In the genomic region with DNA sequence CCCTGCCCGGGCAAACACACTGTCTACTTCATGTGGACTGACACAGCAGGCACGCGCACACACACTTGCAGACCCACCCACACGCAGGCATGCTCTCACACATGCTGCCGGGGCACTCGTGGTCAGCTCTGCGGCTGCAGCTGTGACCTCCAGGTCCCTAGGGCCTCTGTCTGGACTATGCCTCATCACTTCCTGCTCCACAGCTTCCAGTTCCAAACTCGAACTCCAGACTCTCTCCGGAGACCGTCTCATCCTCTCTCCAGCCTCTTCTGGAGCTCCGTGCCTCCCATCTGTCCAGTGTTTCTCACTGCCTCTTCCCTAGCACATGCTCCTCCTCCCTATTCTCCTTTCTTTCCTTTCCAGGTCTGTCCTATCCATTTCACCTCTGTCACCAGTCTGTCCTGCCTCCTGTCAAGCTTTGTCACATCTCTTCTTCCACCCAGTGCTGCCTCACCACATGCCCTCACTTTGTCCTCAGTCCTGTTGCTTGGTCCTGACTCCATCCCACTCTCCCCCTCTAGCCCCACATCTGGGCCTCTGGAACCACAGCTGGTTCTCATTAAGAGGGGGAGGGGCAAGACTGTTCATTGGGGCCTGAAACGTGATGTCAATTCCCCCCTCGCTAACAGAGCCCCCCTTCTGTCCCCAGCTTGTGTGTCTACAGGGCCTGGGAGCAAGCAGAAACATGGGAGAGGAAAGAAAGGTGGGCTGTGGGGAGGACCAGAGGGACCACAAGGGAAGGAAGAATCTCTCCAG, we compare ENCODE assay signal across 8 mouse cellular contexts. TPM values are rescaled to one million over a fixed set of nuclear protein-coding genes. Genes with fewer than 3 reads are reported as not detected.
A peak's percentile ranks its signal among the peaks of the same experiment; 100 is the strongest.
DNase-seq lines count a peak whose midpoint lies in the region; ATAC-seq and TF ChIP-seq lines count a peak whose summit lies in the region.

No protein-coding gene starts in this region.

- H3K27ac ChIP-seq in hindbrain, postnatal 0 days = peak overlapping the region; percentile 67; the same call in 1 of the 2 replicates
- H3K27ac ChIP-seq in liver, embryonic 13.5 days = peak overlapping the region; percentile 65

- no peak for TF ChIP-seq POLR2A in brain, embryonic 14.5 days (IDR thresholded peaks at IDR 0.05; ENCODE audit: borderline replicate concordance, extremely low read depth, insufficient read depth, insufficient read length, poor library complexity, severe bottlenecking)

- no peak overlapping the region for H3K9ac ChIP-seq in hindbrain, postnatal 0 days (replicated peaks; ENCODE audit: low read length)
- H3K9ac ChIP-seq in liver, embryonic 13.5 days = no peak overlapping the region

- H3K36me3 ChIP-seq in hindbrain, postnatal 0 days (ENCODE audit: insufficient read depth, low read length) = peaks cover 24% of the 10 kb centered on the region; the same call in 1 of the 2 replicates
- no peaks in the 10 kb centered on the region for H3K36me3 ChIP-seq in liver, embryonic 13.5 days

- no peak for TF ChIP-seq CTCF in brain, embryonic 14.5 days (IDR thresholded peaks at IDR 0.05; ENCODE audit: borderline replicate concordance, extremely low read depth, insufficient read depth, insufficient read length)
- no peak for TF ChIP-seq CTCF in hindbrain, postnatal 0 days (IDR thresholded peaks at IDR 0.05; ENCODE audit: low read depth)

- ATAC-seq in hindbrain, postnatal 0 days = peak; percentile 39
- ATAC-seq in liver, embryonic 13.5 days (ENCODE audit: low read depth) = peak; percentile 25; the same call in 1 of the 2 replicates

- H3K4me2 ChIP-seq in hindbrain, postnatal 0 days (ENCODE audit: low read depth, low read length) = peak overlapping the region; percentile 35
- H3K4me2 ChIP-seq in liver, embryonic 13.5 days = peak overlapping the region; percentile 23; the same call in 1 of the 2 replicates

- peak overlapping the region; percentile 8; the same call in 1 of the 2 replicates for H3K4me3 ChIP-seq in hindbrain, postnatal 0 days (ENCODE audit: low read length)
- no peak overlapping the region for H3K4me3 ChIP-seq in liver, embryonic 13.5 days (replicated peaks)

- H3K9me3 ChIP-seq in hindbrain, postnatal 0 days (ENCODE audit: low read length) = no peaks in the 10 kb centered on the region
- H3K9me3 ChIP-seq in liver, embryonic 13.5 days (replicated peaks) = no peaks in the 10 kb centered on the region

- peak; percentile 66 for DNase-seq in 416B (ENCODE audit: low read depth)
- DNase-seq in brain, embryonic 14.5 days (ENCODE audit: low read depth) = peak; percentile 37
- peak; percentile 86 for DNase-seq in gastrocnemius, postnatal 25 days
- DNase-seq in hindbrain, postnatal 0 days (ENCODE audit: low spot score) = peak; percentile 8
- DNase-seq in liver, embryonic 13.5 days = no peak
- DNase-seq in neural tube, embryonic 10.5 days (ENCODE audit: extremely low spot score, low spot score) = peak; percentile 84
- DNase-seq in layer of hippocampus, postnatal 36 days = no peak
- DNase-seq in cerebellum, postnatal 4 days (ENCODE audit: low spot score in 2 of 2) = no peak

- peaks cover 23% of the 10 kb centered on the region for H3K4me1 ChIP-seq in hindbrain, postnatal 0 days (ENCODE audit: insufficient read depth, low read length)
- peaks cover 23% of the 10 kb centered on the region for H3K4me1 ChIP-seq in liver, embryonic 13.5 days (replicated peaks)

- no peaks in the 10 kb centered on the region for H3K27me3 ChIP-seq in hindbrain, postnatal 0 days (ENCODE audit: insufficient read depth, low read length)
- H3K27me3 ChIP-seq in liver, embryonic 13.5 days = peaks cover 6% of the 10 kb centered on the region

- 46% methylated on average over 13 of the region's 13 CpGs for WGBS in hindbrain, postnatal 0 days
- WGBS in liver, embryonic 13.5 days (ENCODE audit: insufficient replicate concordance) = 30% methylated on average over 13 of the region's 13 CpGs

RNA-seq across cellular contexts. Expression of a gene that starts 9.5 kb away (rescaled TPM):
- 68.6 and 87.4 TPM in 2 replicates for polyA plus RNA-seq in brain, embryonic 14.5 days (2012; rRNA removed)
- 1 to 10 TPM; 4.3 to 5.3 TPM for total RNA-seq in gastrocnemius, postnatal 25 days (2021)
- 96.9 and 109 TPM in 2 replicates for total RNA-seq in hindbrain, postnatal 0 days (2014; rRNA removed)
- polyA plus RNA-seq in hindbrain, postnatal 0 days (2015; fragmentation: Nextera tagmentation; extraction: Ambion mirVana) = 6.0 and 6.6 TPM in 2 replicates
- 0.73 and 0.74 TPM in 2 replicates for polyA plus RNA-seq in liver, embryonic 13.5 days (2015; fragmentation: Nextera tagmentation; extraction: Ambion mirVana)
- total RNA-seq in layer of hippocampus, postnatal 36 days (2021) = 10 to 100 TPM; 13.9 to 15.6 TPM

RNA-seq across cellular contexts. Expression of a gene that starts 25.9 kb away (rescaled TPM):
- polyA plus RNA-seq in brain, embryonic 14.5 days (2012; rRNA removed) = 42.8 and 48.1 TPM in 2 replicates
- 10 to 100 TPM; 37.5 to 38.7 TPM for total RNA-seq in gastrocnemius, postnatal 25 days (2021)
- total RNA-seq in hindbrain, postnatal 0 days (2014; rRNA removed) = 64.6 and 74.7 TPM in 2 replicates
- 47.1 and 53.7 TPM in 2 replicates for polyA plus RNA-seq in hindbrain, postnatal 0 days (2015; fragmentation: Nextera tagmentation; extraction: Ambion mirVana)
- polyA plus RNA-seq in liver, embryonic 13.5 days (2015; fragmentation: Nextera tagmentation; extraction: Ambion mirVana) = 51.2 and 63.6 TPM in 2 replicates
- 10 to 100 TPM; 59.7 to 67.7 TPM for total RNA-seq in layer of hippocampus, postnatal 36 days (2021)

RNA-seq across cellular contexts. Expression of a gene that starts 32.9 kb away (rescaled TPM):
- polyA plus RNA-seq in brain, embryonic 14.5 days (2012; rRNA removed) = 165 and 185 TPM in 2 replicates
- total RNA-seq in gastrocnemius, postnatal 25 days (2021) = 100 to 1,000 TPM in 1 of 2 experiments, 10 to 100 TPM in 1; 98.2 to 104 TPM
- 6.6 and 20.1 TPM in 2 replicates for total RNA-seq in hindbrain, postnatal 0 days (2014; rRNA removed)
- polyA plus RNA-seq in hindbrain, postnatal 0 days (2015; fragmentation: Nextera tagmentation; extraction: Ambion mirVana) = 225 and 226 TPM in 2 replicates
- 302 and 319 TPM in 2 replicates for polyA plus RNA-seq in liver, embryonic 13.5 days (2015; fragmentation: Nextera tagmentation; extraction: Ambion mirVana)
- 100 to 1,000 TPM; 107 to 108 TPM for total RNA-seq in layer of hippocampus, postnatal 36 days (2021)

RNA-seq across cellular contexts. Expression of a gene that starts 33.8 kb away (rescaled TPM):
- 204 and 302 TPM in 2 replicates for polyA plus RNA-seq in brain, embryonic 14.5 days (2012; rRNA removed)
- total RNA-seq in gastrocnemius, postnatal 25 days (2021) = 10 to 100 TPM; 79.5 to 84.6 TPM
- 83.8 and 111 TPM in 2 replicates for total RNA-seq in hindbrain, postnatal 0 days (2014; rRNA removed)
- polyA plus RNA-seq in hindbrain, postnatal 0 days (2015; fragmentation: Nextera tagmentation; extraction: Ambion mirVana) = 120 and 124 TPM in 2 replicates
- 130 and 158 TPM in 2 replicates for polyA plus RNA-seq in liver, embryonic 13.5 days (2015; fragmentation: Nextera tagmentation; extraction: Ambion mirVana)
- 100 to 1,000 TPM; 119 to 122 TPM for total RNA-seq in layer of hippocampus, postnatal 36 days (2021)

RNA-seq across cellular contexts. Expression of a gene that starts 40.8 kb away (rescaled TPM):
- polyA plus RNA-seq in brain, embryonic 14.5 days (2012; rRNA removed) = 15.7 and 17.8 TPM in 2 replicates
- 1 to 10 TPM; 8.9 to 9.0 TPM for total RNA-seq in gastrocnemius, postnatal 25 days (2021)
- 14.5 TPM in 2 replicates for total RNA-seq in hindbrain, postnatal 0 days (2014; rRNA removed)
- polyA plus RNA-seq in hindbrain, postnatal 0 days (2015; fragmentation: Nextera tagmentation; extraction: Ambion mirVana) = 18.9 and 20.8 TPM in 2 replicates
- polyA plus RNA-seq in liver, embryonic 13.5 days (2015; fragmentation: Nextera tagmentation; extraction: Ambion mirVana) = 25.2 and 27.4 TPM in 2 replicates
- total RNA-seq in layer of hippocampus, postnatal 36 days (2021) = 10 to 100 TPM; 10.7 to 15.8 TPM

Comparison
In these comparisons a context has a peak if more than half of its experiments do, and no peak if none do; other contexts are left out.
1. DNase-seq: peak in 416B (single experiment), brain, embryonic 14.5 days (single experiment), gastrocnemius, postnatal 25 days (single experiment), hindbrain, postnatal 0 days (single experiment) and neural tube, embryonic 10.5 days (single experiment); none in liver, embryonic 13.5 days (single experiment), layer of hippocampus, postnatal 36 days (0 of 2) and cerebellum, postnatal 4 days (0 of 2).